Mouse (Mus musculus) CH12.LX (cell line): Measurements from ENCODE around the gene Dync2li1.

Experiments
- CTCF ChIP-seq, 2 experiments: IDR thresholded peaks in 1 of 2; conservative IDR thresholded peaks in 1 of 2; 2 replicates each; pipeline ENCODE4 v1.5.1; 2011 to 2012; ENCODE audit warnings: low read depth in 2 of 2, low read length in 2 of 2, improper control_type of control experiment in 1 of 2, inconsistent platforms in 1 of 2, mild to moderate bottlenecking in 1 of 2, moderate library complexity in 1 of 2
- EP300 ChIP-seq: IDR thresholded peaks from 2 replicates; pipeline ENCODE4 v1.6.1; 2011; ENCODE audit warnings: low read length, improper control_type of control experiment
- POLR2A ChIP-seq: IDR thresholded peaks from 2 replicates; pipeline ENCODE4 v1.6.1; 2011; ENCODE audit warnings: low read depth, mild to moderate bottlenecking, improper control_type of control experiment, low read length
- USF1 ChIP-seq: IDR thresholded peaks from 2 replicates; pipeline ENCODE4 v1.6.1; 2014; ENCODE audit warnings: low read depth, mild to moderate bottlenecking, inconsistent platforms, low read length, improper control_type of control experiment

DNA sequence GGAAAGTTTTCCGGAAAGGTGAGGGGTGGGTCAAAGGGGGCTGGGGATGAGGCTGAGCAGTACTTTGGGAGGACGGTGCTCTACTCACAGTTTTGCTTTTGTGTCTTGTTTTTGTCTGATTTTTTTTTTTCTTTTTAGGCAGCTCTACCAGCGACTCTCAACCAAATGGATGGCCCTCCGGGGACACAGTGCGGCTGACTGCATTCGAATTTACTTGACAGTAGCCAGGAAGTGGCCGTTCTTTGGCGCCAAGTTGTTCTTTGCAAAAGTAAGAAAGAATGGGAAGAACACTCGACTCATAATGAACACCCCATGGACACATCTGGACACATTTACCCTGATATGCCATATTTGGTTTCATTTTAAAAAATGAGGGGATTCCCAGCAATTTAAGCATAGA lies 14.8 kb upstream of the Dync2li1 start:
- TF ChIP-seq USF1 (no peak), EP300 (0 out of 2 replicates have a peak, but pooled peaks have one; percentile 12), CTCF (conservative IDR thresholded peaks at IDR 0.05 in 1 of 2, IDR thresholded peaks at IDR 0.05 in 1 of 2; ENCODE audit: low read depth in 2 of 2, low read length in 2 of 2) (no peak), POLR2A (0 out of 2 replicates have a peak, but pooled peaks have one; percentile 17)
